Mouse (Mus musculus): ENCODE measurements around the gene Fbxo9. TPM values are rescaled to one million over a fixed set of nuclear protein-coding genes. Genes with fewer than 3 reads are reported as not detected.
A peak's percentile ranks its signal among the peaks of the same experiment; 100 is the strongest.

Fbxo9 gene
- total RNA-seq (2012; rRNA removed) (18.3 and 20.8 TPM in 2 replicates), total RNA-seq (2014; rRNA removed) (24.2 and 25.5 TPM in 2 replicates), polyA plus RNA-seq (2012; ENCODE audit: insufficient read length, low read depth) (12.7 and 14.3 TPM in 2 replicates)

DNA sequence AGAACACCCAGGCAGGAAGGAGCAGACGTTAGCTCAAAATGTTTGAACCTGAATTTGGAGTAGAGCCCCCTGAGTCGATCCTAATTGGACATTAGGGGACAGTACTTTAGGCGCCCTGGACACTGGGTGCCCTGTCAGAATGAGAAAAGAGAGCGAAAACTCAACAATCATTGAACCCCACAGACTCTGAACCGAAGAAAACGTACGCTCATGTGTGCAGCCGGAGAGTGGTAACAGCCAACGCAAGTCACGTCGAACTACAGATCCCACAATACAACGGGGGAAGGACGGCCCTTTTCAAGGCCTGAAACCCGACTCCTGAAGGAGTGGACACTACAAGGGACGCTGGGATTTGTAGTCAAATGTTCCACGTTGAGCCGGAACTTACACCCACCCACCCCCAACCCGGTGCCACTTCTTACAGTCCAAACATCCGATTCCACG is at the start of gene Fbxo9, which contains the start of gene Ick:
Gene Fbxo9, minus strand, starts transcription at position 270 of the 444 bp plus-strand sequence.
Gene Ick, plus strand, starts transcription at position 397 of the 444 bp plus-strand sequence.
- dilution Hi-C loops (cut with MboI; ENCODE audit: extremely low pct_ligation_motif_present, extremely low pct_unique_long_range_greater_than_20kb, low sequenced_read_pairs) (no loop called here), in situ Hi-C loops (cut with MboI; ENCODE audit: low pct_ligation_motif_present, low pct_unique_long_range_greater_than_20kb, low sequenced_read_pairs) (no loop called here)
- Histone ChIP-seq H3K9me3 (replicated peaks; ENCODE audit: low read length) (no peaks in the 10 kb centered on the region), H3K4me1 (ENCODE audit: control insufficient read depth in 1 of 2, insufficient read depth in 2 of 2) (peaks cover 4 to 47% of the 10 kb centered on the region in 2 experiments; a peak in 3 of 4 replicates), H3K27ac (ENCODE audit: insufficient read depth, low read depth) (peak within 1 kb of the TSS; percentile 76), H3K4me3 (replicated peaks in 1 of 3; ENCODE audit: low read depth in 2 of 3, low read length in 2 of 3, poor library complexity in 1 of 3) (peak within 1 kb of the TSS; percentile 80 to 88 (median 88)), H3K4me2 (ENCODE audit: insufficient read depth, low read depth, poor library complexity, severe bottlenecking) (peak within 1 kb of the TSS; percentile 77), H3K9ac (ENCODE audit: insufficient read depth, low read depth) (peak within 1 kb of the TSS; percentile 86), H3K79me2 (replicated peaks; ENCODE audit: control insufficient read depth, extremely low read depth, insufficient read depth, poor library complexity, severe bottlenecking) (no peaks in the 10 kb centered on the region; the same call in 1 of the 2 replicates), H3K36me3 (replicated peaks in 1 of 2; ENCODE audit: control insufficient read depth in 1 of 2, insufficient read depth in 1 of 2, low read length in 1 of 2) (peaks cover 0 to 17% of the 10 kb centered on the region in 2 experiments), H3K27me3 (replicated peaks) (no peaks in the 10 kb centered on the region)
- TF ChIP-seq NRF1 (IDR thresholded peaks at IDR 0.05; ENCODE audit: low read depth, low read length), result no peak
- TF ChIP-seq GABPA (IDR thresholded peaks at IDR 0.05; ENCODE audit: insufficient replicate concordance, low read depth, low read length), result peak; percentile 90; the same call in 1 of the 2 replicates
- peak; percentile 99 for TF ChIP-seq HCFC1 (IDR thresholded peaks at IDR 0.05; ENCODE audit: low read depth, low read length)
- no peak for TF ChIP-seq JUN (IDR thresholded peaks at IDR 0.05; ENCODE audit: insufficient read depth, low read depth, low read length)
- TF ChIP-seq MAZ (IDR thresholded peaks at IDR 0.05; ENCODE audit: low read depth, low read length), result peak; percentile 83; the same call in 1 of the 2 replicates
- TF ChIP-seq CHD2 (IDR thresholded peaks at IDR 0.05; ENCODE audit: low read length), result peak; percentile 80
- no peak; the same call in 1 of the 2 replicates for TF ChIP-seq BHLHE40 (IDR thresholded peaks at IDR 0.05; ENCODE audit: low read depth, low read length)
- no peak for TF ChIP-seq POLR2AphosphoS2 (IDR thresholded peaks at IDR 0.05; ENCODE audit: low read depth, low read length)
- TF ChIP-seq EP300 (IDR thresholded peaks at IDR 0.05; ENCODE audit: low read length), result peak; percentile 29; the same call in 1 of the 2 replicates
- TF ChIP-seq TBP (conservative IDR thresholded peaks at IDR 0.05; ENCODE audit: low read depth, low read length), result 0 out of 2 replicates have a peak, but pooled peaks have one; percentile 33
- peak; percentile 48 for TF ChIP-seq POLR2A (IDR thresholded peaks at IDR 0.05; ENCODE audit: low read depth, low read length)
- no peak for TF ChIP-seq IRF4 (IDR thresholded peaks at IDR 0.05; ENCODE audit: low read depth, low read length)
- TF ChIP-seq JUND (conservative IDR thresholded peaks at IDR 0.05; ENCODE audit: low read depth, low read length), result peak; percentile 43; the same call in 1 of the 2 replicates
- TF ChIP-seq KAT2A (IDR thresholded peaks at IDR 0.05; ENCODE audit: insufficient replicate concordance, low read length), result peak; percentile 98
- TF ChIP-seq MYC (IDR thresholded peaks at IDR 0.05; ENCODE audit: low read depth, low read length), result peak; percentile 92
- peak; percentile 47; the same call in 1 of the 2 replicates for TF ChIP-seq MAX (IDR thresholded peaks at IDR 0.05; ENCODE audit: low read length)
- TF ChIP-seq MEF2A (IDR thresholded peaks at IDR 0.05; ENCODE audit: borderline replicate concordance, low read depth, low read length), result 0 out of 2 replicates have a peak, but pooled peaks have one; percentile 13
- TF ChIP-seq ETS1 (conservative IDR thresholded peaks at IDR 0.05; ENCODE audit: low read depth, low read length), result no peak
- peak; percentile 86 for TF ChIP-seq ELF1 (IDR thresholded peaks at IDR 0.05; ENCODE audit: low read depth, low read length)
- peak; percentile 96; the same call in 1 of the 2 replicates for TF ChIP-seq CHD1 (IDR thresholded peaks at IDR 0.05; ENCODE audit: low read depth, low read length)
- no peak for TF ChIP-seq ZC3H11A (IDR thresholded peaks at IDR 0.05; ENCODE audit: low read depth, low read length)
- 0 out of 2 replicates have a peak, but pooled peaks have one; percentile 38 for TF ChIP-seq ZNF384 (IDR thresholded peaks at IDR 0.05; ENCODE audit: low read depth, low read length)
- no peak for TF ChIP-seq CTCF (conservative IDR thresholded peaks at IDR 0.05 in 1 of 2, IDR thresholded peaks at IDR 0.05 in 1 of 2; ENCODE audit: low read depth in 2 of 2, low read length in 2 of 2)
- peak; percentile 32; the same call in 1 of the 2 replicates for TF ChIP-seq TCF12 (IDR thresholded peaks at IDR 0.05; ENCODE audit: low read depth, low read length)
- TF ChIP-seq SIN3A (IDR thresholded peaks at IDR 0.05; ENCODE audit: low read length), result peak; percentile 60; the same call in 1 of the 2 replicates
- peak; percentile 97 for DNase-seq (ENCODE audit: extremely low read depth)

Measured in CH12.LX (cell line).